Mouse (Mus musculus): ENCODE measurements around the gene Galnt10.

DNA sequence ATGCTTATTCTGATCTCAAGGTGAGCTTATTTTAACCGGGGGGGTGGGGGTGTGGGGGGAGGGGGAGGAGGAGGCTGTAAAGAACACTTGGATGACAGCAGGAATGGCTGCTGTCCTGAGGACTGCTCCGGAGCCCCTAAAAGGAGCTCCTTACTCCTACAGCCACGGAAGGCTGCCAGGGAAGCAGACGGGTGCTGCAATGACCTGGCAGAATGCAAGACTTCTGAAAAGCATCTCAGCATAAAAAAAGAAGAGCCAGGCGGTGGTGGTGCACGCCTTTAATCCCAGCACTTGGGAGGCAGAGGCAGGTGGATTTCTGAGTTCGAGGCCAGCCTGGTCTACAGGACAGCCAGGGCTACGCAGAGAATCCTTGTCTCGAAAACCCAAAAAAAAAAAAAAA is 152.6 kb downstream of the Galnt10 start:
- TF ChIP-seq CTCF (IDR thresholded peaks at IDR 0.05; ENCODE audit: borderline replicate concordance, insufficient read depth, low read depth, low read length) = no peak
- TF ChIP-seq POLR2A (IDR thresholded peaks at IDR 0.05; ENCODE audit: borderline replicate concordance, insufficient read depth, low read length) = no peak

Measured in cerebellum, adult 2 months (tissue).